Mouse (Mus musculus): Measurements from ENCODE around the gene Adcy10. TPM values are rescaled to one million over a fixed set of nuclear protein-coding genes. Genes with fewer than 3 reads are reported as not detected.

Adcy10 gene
- polyA plus RNA-seq, 1 experiment from 2014 or later, result 0.23 TPM

DNA sequence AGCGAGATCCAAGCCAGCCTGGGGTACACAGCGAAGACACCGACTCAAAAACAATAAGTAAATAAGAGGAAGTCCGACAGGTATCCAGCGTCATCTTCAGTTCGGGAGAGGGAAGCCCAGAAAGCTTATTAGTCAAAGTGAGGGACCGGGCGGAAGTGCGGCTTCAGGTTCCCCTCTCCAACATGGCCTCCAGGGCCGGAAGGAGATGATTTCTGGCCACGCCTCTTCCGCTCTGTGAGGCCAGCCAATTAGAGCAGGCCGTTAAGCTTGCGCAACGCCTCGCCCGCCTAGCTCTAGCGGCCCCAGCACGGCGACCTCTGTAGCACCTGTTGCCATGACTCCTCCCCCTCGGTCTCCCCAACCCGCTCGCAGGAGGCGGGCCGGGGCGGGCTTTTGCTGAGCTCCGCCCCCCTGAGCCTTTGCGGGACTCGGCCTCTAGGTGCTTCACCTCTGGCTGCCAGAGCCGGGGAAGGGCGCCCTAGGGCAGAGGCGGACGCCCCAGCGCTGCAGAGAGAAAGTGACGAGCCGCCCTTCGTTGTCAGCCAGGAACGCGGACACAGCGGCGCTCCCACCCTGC, 24.1 kb upstream of the Adcy10 start:
- peak overlapping the region; percentile 94 for H3K9ac ChIP-seq (ENCODE audit: low read depth, low read length)
- H3K9me3 ChIP-seq (ENCODE audit: control insufficient read depth, low read length), result no peaks in the 10 kb centered on the region
- H3K36me3 ChIP-seq (ENCODE audit: control insufficient read depth, insufficient read depth, low read length), result no peaks in the 10 kb centered on the region
- peak overlapping the region; percentile 94 for H3K27ac ChIP-seq (ENCODE audit: low read depth, low read length)
- peak overlapping the region; percentile 89 for H3K4me2 ChIP-seq
- WGBS, result under 1% methylated on average over 41 of the region's 41 CpGs
- DNase-seq (ENCODE audit: low spot score) (peak; percentile 98), ATAC-seq (replicated peaks; ENCODE audit: low FRiP score) (peak; percentile 92)
- H3K27me3 ChIP-seq (replicated peaks; ENCODE audit: control insufficient read depth, insufficient read depth, low read length), result no peaks in the 10 kb centered on the region
- peaks cover 5% of the 10 kb centered on the region; the same call in 1 of the 2 replicates for H3K4me1 ChIP-seq (replicated peaks; ENCODE audit: control insufficient read depth, insufficient read depth, low read length)
- peak overlapping the region; percentile 88 for H3K4me3 ChIP-seq (ENCODE audit: low read depth, low read length)

- peak overlapping the region; percentile 78 for H3K9ac ChIP-seq (ENCODE audit: low read depth, low read length)
- ATAC-seq (replicated peaks; ENCODE audit: low FRiP score) (no peak), DNase-seq (ENCODE audit: low spot score) (peak; percentile 52)
- H3K27me3 ChIP-seq (replicated peaks; ENCODE audit: control insufficient read depth, insufficient read depth, low read length), result no peaks in the 10 kb centered on the region
- peak overlapping the region; percentile 89 for H3K4me2 ChIP-seq
- 3% methylated on average over 9 of the region's 9 CpGs for WGBS
- peak overlapping the region; percentile 88 for H3K4me3 ChIP-seq (ENCODE audit: low read depth, low read length)
- peaks cover 5% of the 10 kb centered on the region; the same call in 1 of the 2 replicates for H3K4me1 ChIP-seq (replicated peaks; ENCODE audit: control insufficient read depth, insufficient read depth, low read length)
- H3K9me3 ChIP-seq (ENCODE audit: control insufficient read depth, low read length), result no peaks in the 10 kb centered on the region
- H3K36me3 ChIP-seq (ENCODE audit: control insufficient read depth, insufficient read depth, low read length), result no peaks in the 10 kb centered on the region
- H3K27ac ChIP-seq (ENCODE audit: low read depth, low read length), result peak overlapping the region; percentile 93
These were observed 23.3 kb upstream of the Adcy10 start for GRCm38 (mm10) chr1:165461681-165462080.

- peaks cover 5% of the 10 kb centered on the region; the same call in 1 of the 2 replicates for H3K4me1 ChIP-seq (replicated peaks; ENCODE audit: control insufficient read depth, insufficient read depth, low read length)
- H3K4me2 ChIP-seq, result peak overlapping the region; percentile 31; the same call in 1 of the 2 replicates
- ATAC-seq (replicated peaks; ENCODE audit: low FRiP score) (no peak), DNase-seq (ENCODE audit: low spot score) (no peak)
- no peak overlapping the region for H3K4me3 ChIP-seq (ENCODE audit: low read depth, low read length)
- H3K9ac ChIP-seq (ENCODE audit: low read depth, low read length), result no peak overlapping the region
- 86% methylated on average over 1 of the region's 1 CpGs for WGBS
- H3K36me3 ChIP-seq (ENCODE audit: control insufficient read depth, insufficient read depth, low read length), result no peaks in the 10 kb centered on the region
- no peak overlapping the region for H3K27ac ChIP-seq (ENCODE audit: low read depth, low read length)
- H3K9me3 ChIP-seq (ENCODE audit: control insufficient read depth, low read length), result no peaks in the 10 kb centered on the region
- no peaks in the 10 kb centered on the region for H3K27me3 ChIP-seq (replicated peaks; ENCODE audit: control insufficient read depth, insufficient read depth, low read length)
These were observed 22.1 kb upstream of the Adcy10 start for GRCm38 (mm10) chr1:165462861-165463260.

- H3K4me1 ChIP-seq (replicated peaks; ENCODE audit: control insufficient read depth, insufficient read depth, low read length), result peaks cover 5% of the 10 kb centered on the region; the same call in 1 of the 2 replicates
- H3K27ac ChIP-seq (ENCODE audit: low read depth, low read length), result no peak overlapping the region
- no peaks in the 10 kb centered on the region for H3K27me3 ChIP-seq (replicated peaks; ENCODE audit: control insufficient read depth, insufficient read depth, low read length)
- no peaks in the 10 kb centered on the region for H3K9me3 ChIP-seq (ENCODE audit: control insufficient read depth, low read length)
- DNase-seq (ENCODE audit: low spot score) (no peak), ATAC-seq (replicated peaks; ENCODE audit: low FRiP score) (no peak)
- H3K4me3 ChIP-seq (ENCODE audit: low read depth, low read length), result no peak overlapping the region
- no peak overlapping the region for H3K9ac ChIP-seq (ENCODE audit: low read depth, low read length)
- H3K36me3 ChIP-seq (ENCODE audit: control insufficient read depth, insufficient read depth, low read length), result no peaks in the 10 kb centered on the region
- H3K4me2 ChIP-seq, result no peak overlapping the region
- WGBS, result 80% methylated on average over 3 of the region's 3 CpGs
These were observed 20.4 kb upstream of the Adcy10 start for GRCm38 (mm10) chr1:165464574-165464973.

DNA sequence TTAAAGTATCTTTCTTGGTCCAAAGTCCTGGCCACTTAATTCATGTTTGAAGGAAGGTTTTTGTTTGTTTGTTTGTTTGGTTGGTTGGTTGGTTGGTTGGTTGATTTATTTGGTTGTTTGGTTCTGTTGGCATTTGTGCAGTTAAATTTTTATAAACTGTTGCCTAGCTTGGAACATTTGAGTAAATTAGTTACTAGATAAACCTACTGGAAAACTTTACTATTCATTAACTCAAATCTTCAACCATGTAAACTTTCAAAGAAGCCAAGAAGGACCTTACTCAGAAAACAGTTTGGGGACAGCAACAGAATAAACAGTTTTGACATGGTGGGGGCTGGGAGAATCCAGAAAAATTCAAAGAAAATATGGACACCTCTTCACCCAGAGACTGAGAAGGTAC, 16.0 kb upstream of the Adcy10 start:
- no peak for DNase-seq (ENCODE audit: low spot score)
- Histone ChIP-seq H3K36me3 (ENCODE audit: control insufficient read depth, insufficient read depth, low read length) (no peaks in the 10 kb centered on the region), H3K9ac (ENCODE audit: low read depth, low read length) (no peak overlapping the region), H3K27me3 (replicated peaks; ENCODE audit: control insufficient read depth, insufficient read depth, low read length) (no peaks in the 10 kb centered on the region), H3K4me2 (no peak overlapping the region), H3K27ac (ENCODE audit: low read depth, low read length) (no peak overlapping the region), H3K4me1 (replicated peaks; ENCODE audit: control insufficient read depth, insufficient read depth, low read length) (no peaks in the 10 kb centered on the region), H3K4me3 (ENCODE audit: low read depth, low read length) (no peak overlapping the region), H3K9me3 (ENCODE audit: control insufficient read depth, low read length) (no peaks in the 10 kb centered on the region)
- ATAC-seq (replicated peaks; ENCODE audit: low FRiP score), result no peak

DNA sequence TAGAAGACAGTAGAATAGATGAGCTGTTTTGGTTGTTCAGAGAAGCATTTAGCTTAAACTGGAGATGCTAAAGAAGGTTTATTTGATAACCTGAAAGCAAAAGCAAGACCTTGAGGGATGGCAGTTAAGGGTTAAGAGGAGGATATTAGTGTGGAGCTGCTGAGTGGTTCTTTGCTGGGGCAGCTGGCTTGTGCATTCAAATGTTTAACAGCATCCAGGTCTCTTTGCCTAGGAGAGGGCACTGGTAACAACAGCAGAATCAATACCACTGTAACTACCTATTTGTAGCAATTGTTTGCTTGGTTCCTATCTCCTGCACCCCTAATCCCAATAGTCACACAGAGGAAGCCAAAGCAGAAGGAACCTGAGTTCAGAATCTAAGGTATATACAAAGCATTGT, 15.3 kb upstream of the Adcy10 start:
- Histone ChIP-seq H3K27me3 (replicated peaks; ENCODE audit: control insufficient read depth, insufficient read depth, low read length) (no peaks in the 10 kb centered on the region), H3K4me1 (replicated peaks; ENCODE audit: control insufficient read depth, insufficient read depth, low read length) (no peaks in the 10 kb centered on the region), H3K4me2 (no peak overlapping the region), H3K9me3 (ENCODE audit: control insufficient read depth, low read length) (no peaks in the 10 kb centered on the region), H3K27ac (ENCODE audit: low read depth, low read length) (no peak overlapping the region), H3K36me3 (ENCODE audit: control insufficient read depth, insufficient read depth, low read length) (no peaks in the 10 kb centered on the region), H3K9ac (ENCODE audit: low read depth, low read length) (no peak overlapping the region), H3K4me3 (ENCODE audit: low read depth, low read length) (no peak overlapping the region)
- ATAC-seq (replicated peaks; ENCODE audit: low FRiP score), result no peak
- DNase-seq (ENCODE audit: low spot score), result no peak

- no peak overlapping the region for H3K27ac ChIP-seq (ENCODE audit: low read depth, low read length)
- no peaks in the 10 kb centered on the region for H3K9me3 ChIP-seq (ENCODE audit: control insufficient read depth, low read length)
- ATAC-seq (replicated peaks; ENCODE audit: low FRiP score) (no peak), DNase-seq (ENCODE audit: low spot score) (no peak)
- H3K4me3 ChIP-seq (ENCODE audit: low read depth, low read length), result no peak overlapping the region
- H3K4me1 ChIP-seq (replicated peaks; ENCODE audit: control insufficient read depth, insufficient read depth, low read length), result no peaks in the 10 kb centered on the region
- WGBS, result 47% methylated on average over 1 of the region's 1 CpGs
- H3K27me3 ChIP-seq (replicated peaks; ENCODE audit: control insufficient read depth, insufficient read depth, low read length), result no peaks in the 10 kb centered on the region
- H3K36me3 ChIP-seq (ENCODE audit: control insufficient read depth, insufficient read depth, low read length), result no peaks in the 10 kb centered on the region
- no peak overlapping the region for H3K9ac ChIP-seq (ENCODE audit: low read depth, low read length)
- no peak overlapping the region for H3K4me2 ChIP-seq
These were observed 13.5 kb upstream of the Adcy10 start for GRCm38 (mm10) chr1:165471490-165471889.

DNA sequence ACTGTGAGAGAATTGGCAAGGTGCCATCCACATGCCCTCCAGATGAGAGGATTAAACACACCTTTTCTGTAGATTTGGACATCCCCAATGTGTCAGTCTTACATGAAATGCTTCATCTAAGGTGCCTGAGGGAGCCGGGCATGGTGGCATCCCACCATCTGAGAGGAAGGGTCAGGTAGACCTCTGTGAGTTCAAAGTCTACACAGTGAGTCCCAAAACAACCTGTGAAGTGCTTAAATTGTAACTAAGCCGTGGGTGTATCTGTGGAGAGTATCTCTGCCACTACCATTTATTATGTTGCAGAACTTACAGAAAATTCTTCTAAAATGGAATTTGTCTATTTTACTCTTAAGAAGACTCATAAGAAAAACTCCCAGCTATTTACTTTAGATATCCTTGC, 1.1 kb downstream of the Adcy10 start:
- 92% methylated on average over 2 of the region's 2 CpGs for WGBS
- no peaks in the 10 kb centered on the region for H3K9me3 ChIP-seq (ENCODE audit: control insufficient read depth, low read length)
- H3K27me3 ChIP-seq (replicated peaks; ENCODE audit: control insufficient read depth, insufficient read depth, low read length), result no peaks in the 10 kb centered on the region
- no peaks in the 10 kb centered on the region for H3K4me1 ChIP-seq (replicated peaks; ENCODE audit: control insufficient read depth, insufficient read depth, low read length)
- no peaks in the 10 kb centered on the region for H3K36me3 ChIP-seq (ENCODE audit: control insufficient read depth, insufficient read depth, low read length)
- H3K4me3 ChIP-seq (ENCODE audit: low read depth, low read length), result no peak overlapping the region
- H3K27ac ChIP-seq (ENCODE audit: low read depth, low read length), result no peak overlapping the region
- DNase-seq (ENCODE audit: low spot score) (no peak), ATAC-seq (replicated peaks; ENCODE audit: low FRiP score) (no peak)
- H3K4me2 ChIP-seq, result no peak overlapping the region
- no peak overlapping the region for H3K9ac ChIP-seq (ENCODE audit: low read depth, low read length)

DNA sequence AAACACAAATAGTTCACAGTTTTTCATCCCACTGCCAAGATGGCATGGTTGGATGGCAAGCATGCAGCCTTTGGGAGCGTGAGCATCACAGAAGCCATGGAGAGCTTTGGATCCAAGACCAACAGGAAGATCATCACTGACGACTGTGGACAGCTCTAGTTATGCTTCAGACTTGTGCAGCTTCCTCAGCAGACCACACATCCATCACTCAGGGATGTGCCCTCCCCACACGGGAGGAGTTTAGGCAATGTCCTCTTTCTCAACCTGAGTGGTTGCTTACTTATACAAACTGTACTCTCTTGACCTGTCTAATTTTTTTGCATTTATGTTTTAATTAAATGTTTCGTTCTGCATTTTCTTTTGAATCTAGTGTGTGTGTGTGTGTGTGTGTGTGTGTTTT, 4.2 kb downstream of the Adcy10 start:
- no peak overlapping the region for H3K4me3 ChIP-seq (ENCODE audit: low read depth, low read length)
- no peak overlapping the region for H3K9ac ChIP-seq (ENCODE audit: low read depth, low read length)
- WGBS, result 69% methylated on average over 4 of the region's 4 CpGs
- no peaks in the 10 kb centered on the region for H3K9me3 ChIP-seq (ENCODE audit: control insufficient read depth, low read length)
- H3K4me1 ChIP-seq (replicated peaks; ENCODE audit: control insufficient read depth, insufficient read depth, low read length), result no peaks in the 10 kb centered on the region
- no peaks in the 10 kb centered on the region for H3K27me3 ChIP-seq (replicated peaks; ENCODE audit: control insufficient read depth, insufficient read depth, low read length)
- no peak for DNase-seq (ENCODE audit: low spot score)
- no peaks in the 10 kb centered on the region for H3K36me3 ChIP-seq (ENCODE audit: control insufficient read depth, insufficient read depth, low read length)
- no peak overlapping the region for H3K27ac ChIP-seq (ENCODE audit: low read depth, low read length)
- ATAC-seq (replicated peaks; ENCODE audit: low FRiP score), result no peak
- no peak overlapping the region for H3K4me2 ChIP-seq
